In the genomic region with DNA sequence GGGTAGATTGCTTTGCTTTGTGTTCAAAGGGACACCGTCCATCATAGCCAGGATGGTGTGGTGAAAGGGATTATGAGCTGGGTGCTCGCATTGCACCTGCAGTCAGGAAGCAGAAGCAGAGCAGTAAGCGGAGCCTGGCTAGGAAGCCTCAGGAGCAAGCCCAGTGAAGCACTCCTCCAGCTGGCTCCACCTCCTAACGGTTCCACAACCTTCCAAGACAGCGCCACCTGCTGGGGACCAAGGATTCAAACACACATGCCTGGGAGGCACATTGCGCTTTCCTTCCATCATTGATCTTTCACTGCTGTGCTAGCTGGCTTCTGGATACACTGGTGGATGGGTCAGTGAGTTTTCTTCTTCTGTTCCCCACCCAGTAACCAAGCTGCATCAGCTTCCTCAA, we compare ENCODE assay signal across 16 mouse cellular contexts.
DNase-seq lines count a peak whose midpoint lies in the region; ATAC-seq and TF ChIP-seq lines count a peak whose summit lies in the region.
"Had no signal": no experiment of that assay in that cellular context is flagged by ENCODE, and none has a peak within 500 bp of the region (broad histone marks: within the 10 kb centered on the region; RNA-seq: fewer than 3 reads in every experiment).

No protein-coding gene starts in this region.

- no peak overlapping the region for H3K4me3 ChIP-seq in hindbrain, postnatal 0 days (ENCODE audit: low read length)
- no peak overlapping the region for H3K4me3 ChIP-seq in hindbrain, embryonic 16.5 days (ENCODE audit: low read length)
- H3K4me3 ChIP-seq in stomach, postnatal 0 days (ENCODE audit: low read depth, low read length), result no peak overlapping the region
- H3K4me3 ChIP-seq: heart, embryonic 12.5 days; hindbrain, embryonic 12.5 days; liver, embryonic 13.5 days had no signal

- H3K27me3 ChIP-seq in hindbrain, postnatal 0 days (ENCODE audit: insufficient read depth, low read length), result no peaks in the 10 kb centered on the region
- H3K27me3 ChIP-seq in hindbrain, embryonic 16.5 days (replicated peaks; ENCODE audit: control insufficient read depth, insufficient read depth, low read length), result no peaks in the 10 kb centered on the region
- no peaks in the 10 kb centered on the region for H3K27me3 ChIP-seq in stomach, postnatal 0 days (ENCODE audit: control insufficient read depth, insufficient read depth, low read length)
- H3K27me3 ChIP-seq: hindbrain, embryonic 12.5 days; liver, embryonic 13.5 days had no signal

- no peak for DNase-seq in hindbrain, postnatal 0 days (ENCODE audit: low spot score)
- peak; percentile 29 for DNase-seq in right cerebral cortex, postnatal 4 days
- DNase-seq in right cerebral cortex, postnatal 14 days, result no peak
- peak; percentile 8 for DNase-seq in T-cell, adult 2 months (ENCODE audit: low spot score)
- DNase-seq in stomach, postnatal 0 days (ENCODE audit: low spot score), result no peak
- no peak for DNase-seq in kidney, postnatal 4 days
- no peak for DNase-seq in urinary bladder, adult 2 months (ENCODE audit: low spot score)
- DNase-seq: adrenal gland, postnatal 14 days; cerebellum, adult 11-12 months; kidney, postnatal 10 days; layer of hippocampus, postnatal 36 days; liver, embryonic 13.5 days had no signal

- H3K36me3 ChIP-seq in hindbrain, postnatal 0 days (ENCODE audit: insufficient read depth, low read length), result no peaks in the 10 kb centered on the region
- H3K36me3 ChIP-seq in hindbrain, embryonic 16.5 days (ENCODE audit: control insufficient read depth, insufficient read depth, low read length), result no peaks in the 10 kb centered on the region
- no peaks in the 10 kb centered on the region for H3K36me3 ChIP-seq in stomach, postnatal 0 days (ENCODE audit: control insufficient read depth, insufficient read depth, low read length)
- H3K36me3 ChIP-seq: G1E; heart, embryonic 12.5 days; hindbrain, embryonic 12.5 days; liver, embryonic 13.5 days had no signal

- no peak overlapping the region for H3K27ac ChIP-seq in hindbrain, postnatal 0 days
- H3K27ac ChIP-seq in hindbrain, embryonic 16.5 days (ENCODE audit: low read depth, low read length), result no peak overlapping the region
- no peak overlapping the region for H3K27ac ChIP-seq in stomach, postnatal 0 days (replicated peaks)
- H3K27ac ChIP-seq: hindbrain, embryonic 12.5 days; liver, embryonic 13.5 days had no signal

- no peak overlapping the region for H3K9ac ChIP-seq in hindbrain, postnatal 0 days (replicated peaks; ENCODE audit: low read length)
- H3K9ac ChIP-seq in hindbrain, embryonic 16.5 days (ENCODE audit: low read depth, low read length), result no peak overlapping the region
- no peak overlapping the region for H3K9ac ChIP-seq in stomach, postnatal 0 days (ENCODE audit: low read length)
- H3K9ac ChIP-seq: heart, embryonic 12.5 days; hindbrain, embryonic 12.5 days; liver, embryonic 13.5 days had no signal

- TF ChIP-seq CTCF in hindbrain, postnatal 0 days (IDR thresholded peaks at IDR 0.05; ENCODE audit: low read depth), result peak; percentile 35; the same call in 1 of the 2 replicates
- TF ChIP-seq CTCF in stomach, postnatal 0 days (IDR thresholded peaks at IDR 0.05; ENCODE audit: low read depth), result peak; percentile 44

- H3K4me1 ChIP-seq in hindbrain, postnatal 0 days (ENCODE audit: insufficient read depth, low read length), result no peaks in the 10 kb centered on the region
- H3K4me1 ChIP-seq in hindbrain, embryonic 16.5 days (ENCODE audit: control insufficient read depth, insufficient read depth, low read depth, low read length), result peaks cover 11% of the 10 kb centered on the region
- H3K4me1 ChIP-seq in stomach, postnatal 0 days (replicated peaks; ENCODE audit: control insufficient read depth, insufficient read depth), result no peaks in the 10 kb centered on the region
- H3K4me1 ChIP-seq: heart, embryonic 12.5 days; liver, embryonic 13.5 days had no signal

- no peak for TF ChIP-seq EP300 in stomach, postnatal 0 days (optimal IDR thresholded peaks at IDR 0.05)

- H3K9me3 ChIP-seq in hindbrain, postnatal 0 days (ENCODE audit: low read length), result no peaks in the 10 kb centered on the region
- H3K9me3 ChIP-seq in hindbrain, embryonic 16.5 days (ENCODE audit: control insufficient read depth, low read length), result no peaks in the 10 kb centered on the region
- no peaks in the 10 kb centered on the region for H3K9me3 ChIP-seq in stomach, postnatal 0 days (ENCODE audit: control insufficient read depth, low read length)
- H3K9me3 ChIP-seq: liver, embryonic 13.5 days had no signal

- WGBS in hindbrain, postnatal 0 days, result 97% methylated on average over 6 of the region's 6 CpGs
- 95% methylated on average over 6 of the region's 6 CpGs for whole genome bisulfite sequencing in hindbrain, embryonic 16.5 days
- over 99% methylated on average over 6 of the region's 6 CpGs for WGBS in stomach, postnatal 0 days

- no peak overlapping the region for H3K4me2 ChIP-seq in hindbrain, postnatal 0 days (ENCODE audit: low read depth, low read length)
- no peak overlapping the region for H3K4me2 ChIP-seq in hindbrain, embryonic 16.5 days (ENCODE audit: low read length)
- no peak overlapping the region for H3K4me2 ChIP-seq in stomach, postnatal 0 days (replicated peaks; ENCODE audit: low read depth)
- H3K4me2 ChIP-seq: heart, embryonic 12.5 days; hindbrain, embryonic 12.5 days; liver, embryonic 13.5 days had no signal

- no peak for ATAC-seq in hindbrain, postnatal 0 days
- no peak for ATAC-seq in hindbrain, embryonic 16.5 days
- no peak for ATAC-seq in stomach, postnatal 0 days (ENCODE audit: low FRiP score, low TSS enrichment)

Comparison
In these comparisons a context has a peak if more than half of its experiments do, and no peak if none do; other contexts are left out.
1. DNase-seq: peak in right cerebral cortex, postnatal 4 days (single experiment) and T-cell, adult 2 months (single experiment); none in hindbrain, postnatal 0 days (single experiment), right cerebral cortex, postnatal 14 days (single experiment), stomach, postnatal 0 days (single experiment), kidney, postnatal 4 days (0 of 2) and urinary bladder, adult 2 months (single experiment).